Mouse (Mus musculus) ES-E14 (cell line): Measurements from ENCODE around the gene Dlg2. TPM values are rescaled to one million over a fixed set of nuclear protein-coding genes. Genes with fewer than 3 reads are reported as not detected.

Experiments
- DNase-seq: peaks from one replicate; pipeline ENCODE4 v3.0.0-alpha.2; 2013; ENCODE audit warnings: low read depth, low spot score
- H3K27ac ChIP-seq: 2 replicates; pipeline ENCODE4 v1.5.1; 2012; ENCODE audit warnings: low read depth, mild to moderate bottlenecking, low read length, moderate library complexity, mixed read lengths; ENCODE audit not compliant: poor library complexity, insufficient read depth, severe bottlenecking
- H3K36me3 ChIP-seq: 2 replicates; pipeline ENCODE4 v1.6.1; 2012; ENCODE audit warnings: mild to moderate bottlenecking, low read length, moderate library complexity, mixed read lengths; ENCODE audit not compliant: control insufficient read depth, poor library complexity, insufficient read depth, severe bottlenecking
- H3K4me1 ChIP-seq, 2 experiments: fragments of 150-350 bp in 1 of 2; sonication (generic) in 1 of 2; 2 replicates each; pipeline ENCODE4 v1.6.1; 2012; ENCODE audit warnings: low read length in 2 of 2, mild to moderate bottlenecking in 1 of 2, mixed read lengths in 1 of 2; ENCODE audit not compliant: control insufficient read depth in 2 of 2, insufficient read depth in 2 of 2, poor library complexity in 1 of 2
- H3K4me3 ChIP-seq, 2 experiments: fragments of 150-350 bp in 1 of 2; sonication (generic) in 1 of 2; 2 replicates each; pipeline ENCODE4 v1.5.1; 2012; ENCODE audit warnings: low read length in 2 of 2, low read depth in 1 of 2, mild to moderate bottlenecking in 1 of 2, mixed read lengths in 1 of 2; ENCODE audit not compliant: insufficient read depth in 1 of 2, poor library complexity in 1 of 2, severe bottlenecking in 1 of 2
- H3K9ac ChIP-seq: 2 replicates; pipeline ENCODE4 v1.6.1; 2012; ENCODE audit warnings: low read depth, mild to moderate bottlenecking, low read length, mixed read lengths; ENCODE audit not compliant: poor library complexity, insufficient read depth, severe bottlenecking
- H3K9me3 ChIP-seq: fragments of 150-350 bp; sonication (generic); 2 replicates; pipeline ENCODE4 v1.6.1; 2012; ENCODE audit warnings: low read depth, mild to moderate bottlenecking, low read length; ENCODE audit not compliant: control insufficient read depth, insufficient read depth
- CHD2 ChIP-seq: IDR thresholded peaks from 2 replicates; pipeline ENCODE4 v1.6.1; 2014; ENCODE audit warnings: mild to moderate bottlenecking, low read depth, low read length, inconsistent platforms
- HCFC1 ChIP-seq: IDR thresholded peaks from 2 replicates; pipeline ENCODE4 v1.6.1; 2012; ENCODE audit warnings: low read length, inconsistent platforms, borderline replicate concordance; ENCODE audit not compliant: insufficient read depth
- MAFK ChIP-seq: IDR thresholded peaks from 2 replicates; pipeline ENCODE4 v1.6.1; 2014; ENCODE audit warnings: mild to moderate bottlenecking, low read depth, low read length, inconsistent platforms; ENCODE audit not compliant: insufficient read depth
- ZC3H11A ChIP-seq: IDR thresholded peaks from 2 replicates; pipeline ENCODE4 v1.6.1; 2012; ENCODE audit warnings: low read depth, mild to moderate bottlenecking, inconsistent platforms, low read length, borderline replicate concordance
- ZNF384 ChIP-seq: IDR thresholded peaks from 2 replicates; pipeline ENCODE4 v1.6.1; 2012; ENCODE audit warnings: low read depth, low read length, inconsistent platforms
- in situ Hi-C, 2 experiments: fragments of 600-800 bp; cut with MboI; formaldehyde crosslinking; loops; one replicate each; pipeline ENCODE4 v1.15.1; 2025; ENCODE audit warnings: low sequenced_read_pairs in 2 of 2, inconsistent platforms in 1 of 2; ENCODE audit not compliant: unreplicated experiment in 2 of 2
- total RNA-seq: library from RNA; depleted of rRNA; stranded (reverse); fragments of 300-350 nt; gene quantifications from 2 replicates; pipeline ENCODE4 v1.2.3, GENCODE M21; 2012; rRNA removed

Gene Dlg2
- total RNA-seq, 1 experiment = 0.13 TPM

DNA sequence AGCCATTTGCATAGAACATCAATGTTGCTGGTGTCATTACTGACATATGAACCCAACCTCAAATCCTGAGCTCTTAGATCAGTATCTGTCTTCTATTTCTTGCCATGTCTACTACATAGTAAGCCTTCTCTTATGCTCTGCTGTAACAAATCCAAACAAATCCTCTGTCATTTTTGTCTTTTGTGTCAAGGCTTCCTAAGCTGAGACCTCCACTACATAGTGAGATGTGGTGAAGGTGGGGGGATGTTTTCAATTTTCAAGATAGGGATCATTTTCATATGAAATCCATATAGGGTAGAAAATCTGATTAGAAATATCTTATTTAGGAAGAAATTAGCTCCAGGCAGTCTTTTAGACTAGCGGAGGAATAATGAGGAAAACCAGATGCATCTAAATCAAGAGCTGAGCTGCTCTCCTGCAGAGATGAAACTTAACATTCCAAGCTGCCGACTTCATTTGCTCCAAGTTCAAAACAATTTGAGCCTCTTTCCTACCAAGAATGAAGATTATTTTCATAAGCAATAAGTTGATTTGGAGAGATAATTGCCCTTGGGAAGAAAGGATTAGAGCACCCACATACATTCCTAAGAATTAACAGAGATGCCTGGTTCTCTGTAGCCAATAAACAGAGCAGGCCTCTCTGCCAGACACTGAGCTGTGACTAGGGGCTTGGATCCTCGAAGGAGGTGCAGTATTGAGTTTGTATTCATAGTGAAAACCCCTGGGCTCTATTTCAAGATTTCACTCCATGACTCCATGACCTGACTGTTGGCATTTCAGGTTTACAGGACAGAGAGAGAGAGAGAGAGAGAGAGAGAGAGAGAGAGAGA, 2009.6 kb downstream of the Dlg2 start:
- no peak overlapping the region for H3K9ac ChIP-seq
- TF ChIP-seq ZC3H11A (no peak), ZNF384 (no peak), CHD2 (no peak), HCFC1 (no peak), MAFK (no peak)
- H3K36me3 ChIP-seq = no peaks in the 10 kb centered on the region
- no peaks in the 10 kb centered on the region for H3K9me3 ChIP-seq
- H3K4me3 ChIP-seq = no peak overlapping the region
- no peak overlapping the region for H3K27ac ChIP-seq
- no peaks in the 10 kb centered on the region for H3K4me1 ChIP-seq
- in situ Hi-C loops = no loop called here
- DNase-seq = no peak

DNA sequence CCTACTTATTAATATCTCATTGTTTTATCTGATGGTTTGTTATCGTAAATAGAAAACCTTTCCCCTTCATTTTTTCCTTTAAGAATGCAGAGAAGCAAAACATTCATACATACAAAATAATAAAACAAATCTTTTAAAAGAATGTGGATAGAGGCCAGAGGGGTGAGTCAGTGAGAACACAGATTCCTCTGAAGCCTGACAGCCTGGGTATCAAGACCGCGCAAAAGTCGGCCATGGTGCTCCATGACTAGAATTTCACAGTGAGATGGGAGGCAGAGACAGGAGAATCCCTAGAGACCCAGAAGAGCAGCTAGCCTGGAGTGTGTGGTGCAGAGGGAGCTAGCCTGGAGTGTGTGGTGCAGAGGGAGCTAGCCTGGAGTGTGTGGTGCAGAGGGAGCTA, 2010.4 kb downstream of the Dlg2 start:
- no peak overlapping the region for H3K4me3 ChIP-seq
- no peaks in the 10 kb centered on the region for H3K9me3 ChIP-seq
- DNase-seq = no peak
- TF ChIP-seq HCFC1 (no peak), ZC3H11A (no peak), MAFK (no peak), CHD2 (no peak), ZNF384 (no peak)
- H3K9ac ChIP-seq = no peak overlapping the region
- H3K36me3 ChIP-seq = no peaks in the 10 kb centered on the region
- H3K4me1 ChIP-seq = no peaks in the 10 kb centered on the region
- in situ Hi-C loops = no loop called here
- H3K27ac ChIP-seq = no peak overlapping the region

DNA sequence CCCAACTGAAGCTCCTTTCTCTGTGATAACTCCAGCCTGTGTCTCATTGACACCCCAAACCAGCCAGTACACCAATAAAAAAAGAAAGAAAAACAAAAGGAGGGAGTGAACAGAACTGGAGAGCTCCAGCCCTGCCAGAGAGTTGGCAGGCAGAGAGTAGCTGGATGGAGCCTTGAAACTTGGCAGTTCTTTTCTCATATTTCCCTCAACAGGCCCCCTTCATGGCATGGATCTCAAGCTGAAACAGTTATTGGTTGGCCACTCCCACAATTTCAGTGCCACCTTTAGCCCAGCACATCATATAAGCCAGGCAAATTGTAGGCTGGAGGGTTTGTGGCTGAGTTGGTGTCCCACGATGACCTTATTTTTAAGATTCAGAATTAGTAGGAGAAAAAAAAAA, 2015.8 kb downstream of the Dlg2 start:
- no peaks in the 10 kb centered on the region for H3K4me1 ChIP-seq
- H3K27ac ChIP-seq = no peak overlapping the region
- H3K9ac ChIP-seq = no peak overlapping the region
- TF ChIP-seq ZNF384 (no peak), HCFC1 (no peak), ZC3H11A (no peak)
- no peak for DNase-seq
- in situ Hi-C loops = no loop called here
- no peak overlapping the region for H3K4me3 ChIP-seq
- no peaks in the 10 kb centered on the region for H3K9me3 ChIP-seq
- H3K36me3 ChIP-seq = no peaks in the 10 kb centered on the region

DNA sequence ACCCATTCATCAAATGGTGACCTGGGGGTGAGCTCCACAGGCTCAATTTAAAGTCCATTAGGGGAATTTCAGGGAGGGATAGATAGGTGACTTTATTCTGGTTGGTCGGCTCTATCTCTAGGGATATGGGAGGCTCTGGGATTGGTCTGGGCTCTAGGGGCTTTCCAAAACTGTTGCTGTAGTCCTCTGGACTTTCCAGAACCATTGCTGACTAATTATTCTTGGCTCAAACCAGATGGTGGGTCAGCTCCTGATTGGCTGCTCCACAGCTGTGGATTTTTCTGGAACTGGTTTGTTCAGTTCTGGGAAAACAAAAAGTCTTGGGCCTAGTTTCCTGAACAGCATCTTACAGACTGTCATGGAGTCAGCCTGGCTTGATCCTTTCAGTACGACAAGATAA, 2017.0 kb downstream of the Dlg2 start:
- Histone ChIP-seq H3K4me1 (no peaks in the 10 kb centered on the region), H3K9ac (no peak overlapping the region), H3K9me3 (no peaks in the 10 kb centered on the region), H3K4me3 (no peak overlapping the region), H3K36me3 (no peaks in the 10 kb centered on the region), H3K27ac (no peak overlapping the region)
- in situ Hi-C loops = no loop called here
- no peak for TF ChIP-seq ZNF384
- no peak for TF ChIP-seq ZC3H11A
- DNase-seq = no peak

Other genes starting within 250 kb of the Dlg2 start
- gene Ccdc83, start 210.9 kb upstream of the Dlg2 start, total RNA-seq = 0.31 and 0.42 TPM in 2 replicates
- gene Sytl2, start 174.4 kb upstream of the Dlg2 start, total RNA-seq = 1.3 and 2.7 TPM in 2 replicates
- 1.0 and 1.7 TPM in 2 replicates for gene Ccdc89, start 50.1 kb upstream of the Dlg2 start, total RNA-seq
- 56.6 and 101 TPM in 2 replicates for gene Crebzf, start 33.9 kb upstream of the Dlg2 start, total RNA-seq
- 63.3 and 73.8 TPM in 2 replicates for gene Tmem126a, start 19.4 kb upstream of the Dlg2 start, total RNA-seq
- gene Tmem126b, start 671 bp upstream of the Dlg2 start, total RNA-seq = 12.8 and 15.3 TPM in 2 replicates